Mouse (Mus musculus): ENCODE measurements around the gene Uhrf1bp1. TPM values are rescaled to one million over a fixed set of nuclear protein-coding genes. Genes with fewer than 3 reads are reported as not detected.
A peak's percentile ranks its signal among the peaks of the same experiment; 100 is the strongest.

The Uhrf1bp1 gene
- polyA plus RNA-seq (2012; rRNA removed), result 2.2 and 3.5 TPM in 2 replicates

DNA sequence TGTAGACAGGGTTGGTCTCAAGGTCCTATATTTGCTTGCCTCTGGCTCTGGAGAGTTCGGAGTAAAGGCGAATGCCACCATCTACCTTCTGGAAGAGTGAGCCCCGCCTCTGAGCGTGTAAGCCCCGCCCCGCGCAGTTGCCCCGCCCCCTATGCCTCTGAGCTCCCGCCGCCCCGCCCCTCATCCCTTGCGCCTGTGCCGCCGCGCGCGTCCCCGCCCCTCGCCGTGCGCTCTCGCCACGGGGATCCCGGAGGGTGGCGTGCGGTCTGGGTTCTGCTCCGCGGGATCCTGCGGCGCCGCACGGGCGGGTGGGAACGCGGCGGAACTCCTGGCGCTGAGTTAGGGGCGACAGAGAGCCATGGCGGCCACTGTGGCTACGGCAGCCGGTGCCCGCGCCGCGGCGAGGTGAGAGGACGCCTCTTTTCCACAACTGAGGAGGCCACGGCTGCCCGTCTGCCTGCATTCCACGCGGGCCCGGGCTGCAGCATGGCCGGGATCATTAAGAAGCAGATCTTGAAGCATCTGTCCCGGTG lies at the start of gene Uhrf1bp1:
Gene Uhrf1bp1 (plus strand): TSS at position 177 of the 533 bp plus-strand sequence.
- DNase-seq (ENCODE audit: low read depth, low spot score), result peak; percentile 27
- WGBS, result under 1% methylated on average over 54 of the region's 54 CpGs

GRCm38 (mm10) chr17:27807542-27808078 lies 48.6 kb upstream of the Uhrf1bp1 start:
- no peak for DNase-seq (ENCODE audit: low read depth, low spot score)
- WGBS, result 31% methylated on average over 2 of the region's 2 CpGs

GRCm38 (mm10) chr17:27810569-27811331 lies 45.5 kb upstream of the Uhrf1bp1 start:
- WGBS, result 27% methylated on average over 16 of the region's 16 CpGs
- no peak for DNase-seq (ENCODE audit: low read depth, low spot score)

DNA sequence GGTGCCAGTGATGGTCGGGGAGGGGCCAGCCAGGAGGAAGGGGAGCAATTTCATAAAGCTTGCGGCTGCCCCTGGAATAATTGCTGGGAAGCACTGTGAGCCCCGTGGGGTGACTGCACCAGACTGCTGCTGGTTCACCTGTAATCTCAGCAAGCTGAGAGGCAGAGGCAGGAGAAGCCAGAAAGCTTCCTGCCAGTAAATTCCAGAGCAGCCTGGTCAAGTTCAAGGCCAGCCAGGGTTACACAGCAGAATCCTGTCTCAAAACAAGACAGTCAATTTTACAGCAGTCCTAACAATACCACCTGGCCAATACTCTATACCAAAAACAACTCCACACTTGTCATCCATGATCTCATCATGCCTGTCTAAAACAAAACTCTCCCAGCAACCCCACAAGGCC lies 44.3 kb upstream of the Uhrf1bp1 start:
- no peak for DNase-seq (ENCODE audit: low read depth, low spot score)
- WGBS, result 31% methylated on average over 3 of the region's 3 CpGs

GRCm38 (mm10) chr17:27814606-27815005 lies 41.6 kb upstream of the Uhrf1bp1 start:
- no peak for DNase-seq (ENCODE audit: low read depth, low spot score)

DNA sequence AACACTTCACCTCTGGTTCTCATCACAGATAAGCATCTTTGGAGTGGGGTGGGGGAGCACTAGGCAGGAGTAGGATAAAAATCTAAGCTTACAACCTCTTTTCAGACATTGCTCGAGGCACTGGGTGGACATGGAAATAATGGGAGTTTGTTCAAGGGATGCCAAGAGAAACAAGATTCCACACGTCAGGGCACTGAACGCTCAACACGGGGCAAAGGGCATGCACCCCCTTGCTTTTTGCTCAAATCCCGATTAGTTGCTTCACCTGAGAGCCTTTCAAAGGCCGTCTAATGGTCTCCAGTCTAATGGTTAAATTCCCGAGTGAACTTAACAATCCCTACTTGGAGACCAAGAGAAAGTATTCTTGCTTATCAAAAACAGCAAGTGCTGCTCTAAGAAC lies 37.2 kb upstream of the Uhrf1bp1 start:
- no peak for DNase-seq (ENCODE audit: low read depth, low spot score)
- 4% methylated on average over 7 of the region's 7 CpGs for WGBS

DNA sequence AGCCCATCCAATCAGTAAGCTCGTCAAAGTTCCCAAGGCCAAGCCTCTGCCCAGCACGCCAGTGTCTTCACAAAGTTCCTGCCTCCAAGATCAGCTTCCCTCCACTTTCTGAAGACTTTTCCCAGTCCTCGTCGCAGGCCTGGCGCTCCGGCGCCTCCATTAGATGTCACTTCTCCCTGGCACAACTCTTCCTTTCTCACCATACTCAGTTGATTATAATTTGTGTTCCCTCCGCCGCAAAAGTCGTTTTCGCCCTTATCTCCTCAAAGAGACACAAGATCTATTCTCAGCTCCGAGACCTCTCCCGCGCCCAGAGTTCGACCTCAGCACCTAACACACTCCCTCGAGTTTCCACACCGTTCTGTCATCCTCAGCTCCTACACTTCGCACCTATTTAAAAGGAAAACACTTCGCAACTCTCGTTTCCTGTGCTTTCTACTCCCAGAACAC lies 36.7 kb upstream of the Uhrf1bp1 start:
- no peak for DNase-seq (ENCODE audit: low read depth, low spot score)
- WGBS, result under 1% methylated on average over 20 of the region's 20 CpGs

DNA sequence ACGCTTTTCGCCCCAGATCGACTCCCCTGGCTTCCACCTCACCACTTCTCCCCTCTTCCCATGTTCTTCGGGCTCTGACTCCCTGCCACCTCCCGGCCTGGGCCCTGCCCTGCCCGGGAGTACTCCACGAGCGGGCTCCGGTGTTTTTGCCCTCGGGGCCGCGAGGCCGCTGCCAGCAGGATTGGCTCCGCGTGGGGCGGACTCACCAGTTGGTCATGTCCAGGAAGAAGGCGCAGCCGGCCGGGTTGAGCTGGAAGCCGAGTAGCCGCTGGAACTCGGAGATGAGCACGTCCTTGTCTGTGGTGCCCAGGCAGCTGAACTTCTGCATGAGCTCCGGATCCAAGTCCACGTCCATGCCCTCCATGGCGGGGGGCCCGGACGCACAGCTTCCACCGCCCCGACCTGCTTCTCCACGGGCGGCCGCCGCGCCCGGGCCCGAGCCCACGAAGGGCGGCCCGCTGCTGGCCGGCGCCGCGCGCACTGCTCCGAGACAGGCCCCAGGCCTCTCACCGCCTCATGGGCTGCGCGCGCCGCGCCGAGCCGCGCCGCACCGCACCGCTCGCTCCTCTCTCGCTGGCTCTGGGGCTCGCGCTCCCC lies 36.2 kb upstream of the Uhrf1bp1 start:
- no peak for DNase-seq (ENCODE audit: low read depth, low spot score)

DNA sequence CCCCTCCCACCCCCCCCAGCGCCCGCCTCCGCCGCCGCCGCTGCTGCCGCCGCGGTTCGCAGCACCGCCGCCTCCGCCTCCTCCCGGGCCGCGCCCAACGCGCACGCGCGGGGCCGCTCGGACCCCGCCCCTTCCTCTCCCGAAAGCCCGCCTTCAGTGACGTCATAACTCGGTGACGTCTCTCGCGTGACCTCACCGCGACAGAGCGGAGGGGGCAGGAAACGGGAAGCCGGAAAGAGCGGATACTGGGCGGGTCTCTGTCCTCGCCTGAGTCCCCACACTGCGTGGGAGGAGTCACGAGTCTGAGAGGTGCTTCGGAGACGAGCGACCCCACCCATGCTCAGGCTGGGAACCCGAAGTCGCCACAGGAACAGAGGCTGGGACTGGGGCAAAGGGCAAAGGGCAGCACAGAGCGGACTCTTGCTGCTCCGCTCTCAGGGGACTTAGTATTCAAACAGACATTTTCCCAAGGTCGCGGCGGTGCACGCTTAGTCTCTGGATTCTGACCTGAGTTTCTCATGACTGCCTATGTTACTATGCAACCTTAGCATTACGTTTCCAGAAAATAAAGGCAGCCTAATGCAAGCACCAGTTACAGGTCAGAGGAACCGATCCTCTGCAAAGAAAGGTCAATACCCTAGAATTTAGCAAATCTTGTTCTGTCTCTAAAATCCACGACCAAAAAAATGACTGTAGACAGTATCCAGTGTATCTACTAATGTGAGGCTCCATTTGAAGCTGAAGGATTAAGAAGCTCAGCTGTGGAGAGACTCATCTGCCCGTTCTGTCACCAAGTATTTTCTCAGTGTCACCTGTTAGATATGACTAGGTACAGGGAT lies 35.5 kb upstream of the Uhrf1bp1 start, which contains the start of gene D17Wsu92e:
Gene D17Wsu92e (minus strand): TSS at position 81 of the 839 bp plus-strand sequence.
- DNase-seq (ENCODE audit: low read depth, low spot score), result peak; percentile 97
- WGBS, result under 1% methylated on average over 51 of the region's 56 CpGs

More for the DNA sequence above, 36.2 kb upstream of the Uhrf1bp1 start:
- under 1% methylated on average over 59 of the region's 62 CpGs for WGBS

DNA sequence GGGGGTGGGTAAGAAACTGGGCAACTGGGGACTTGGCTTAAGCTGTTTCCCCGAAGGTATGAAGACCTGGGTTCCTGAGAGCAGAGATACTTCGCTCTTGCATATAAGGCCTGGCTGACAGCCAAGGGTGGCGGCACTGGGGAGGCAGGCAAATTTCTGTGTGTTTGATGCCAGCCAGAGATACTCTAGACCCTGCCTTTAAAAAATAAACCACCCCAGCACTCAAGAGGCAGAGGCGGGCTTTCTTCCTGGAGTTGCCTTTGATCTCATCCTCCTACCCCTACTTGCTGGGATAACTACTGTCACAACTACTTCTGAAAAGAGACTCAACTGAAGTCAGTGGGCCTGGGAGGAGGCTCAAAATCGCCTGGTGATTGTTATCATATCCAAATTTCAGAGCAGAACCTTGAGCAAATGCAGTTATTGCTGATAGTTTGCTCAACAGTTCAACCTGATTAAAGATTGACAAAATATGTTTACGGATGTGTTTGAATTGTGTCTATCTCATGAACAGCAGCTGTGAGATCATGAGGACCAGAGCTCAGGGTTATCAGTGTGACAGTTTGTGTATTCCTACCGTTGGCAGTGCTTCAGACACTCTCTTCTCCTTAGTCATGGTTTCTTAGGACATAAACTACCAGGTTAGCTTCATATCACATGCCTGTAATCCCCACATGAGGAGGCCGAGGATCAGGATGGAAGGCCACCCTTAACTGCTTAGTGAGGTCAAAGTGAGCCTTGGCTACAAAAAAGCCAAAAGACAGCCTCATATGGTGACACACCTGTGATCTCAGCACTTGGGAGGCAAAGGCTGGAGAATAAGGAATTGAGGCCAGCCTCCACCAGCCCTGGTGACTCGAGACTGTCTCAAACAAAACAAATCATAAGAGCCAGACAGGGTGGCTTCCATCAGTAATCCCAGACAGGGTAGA lies 34.6 kb upstream of the Uhrf1bp1 start:
- WGBS, result 24% methylated on average over 9 of the region's 9 CpGs
- no peak for DNase-seq (ENCODE audit: low read depth, low spot score)

- DNase-seq (ENCODE audit: low read depth, low spot score), result no peak
- WGBS, result 85% methylated on average over 9 of the region's 9 CpGs
These were observed 32.9 kb upstream of the Uhrf1bp1 start for GRCm38 (mm10) chr17:27823142-27823905.

DNA sequence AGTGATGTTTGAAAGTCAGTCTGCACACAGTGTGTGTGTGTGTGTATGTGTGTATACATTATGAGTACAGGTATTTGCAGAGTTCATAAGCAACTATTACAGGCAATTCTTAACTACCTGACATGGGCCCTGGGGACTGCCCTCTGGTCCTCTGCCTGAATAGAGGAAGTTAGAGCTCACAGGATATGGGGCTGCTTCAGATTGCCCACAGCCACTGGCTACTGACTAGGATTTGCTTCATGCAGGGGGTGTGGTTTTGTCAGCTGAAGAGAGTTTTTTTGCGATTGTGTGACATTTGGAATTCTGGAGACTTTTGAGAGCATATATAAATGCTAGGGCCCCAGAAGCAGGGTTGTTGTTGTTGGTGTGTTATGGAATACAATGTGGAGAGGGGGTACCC lies 31.3 kb upstream of the Uhrf1bp1 start:
- WGBS, result 70% methylated on average over 1 of the region's 1 CpGs
- no peak for DNase-seq (ENCODE audit: low read depth, low spot score)

DNA sequence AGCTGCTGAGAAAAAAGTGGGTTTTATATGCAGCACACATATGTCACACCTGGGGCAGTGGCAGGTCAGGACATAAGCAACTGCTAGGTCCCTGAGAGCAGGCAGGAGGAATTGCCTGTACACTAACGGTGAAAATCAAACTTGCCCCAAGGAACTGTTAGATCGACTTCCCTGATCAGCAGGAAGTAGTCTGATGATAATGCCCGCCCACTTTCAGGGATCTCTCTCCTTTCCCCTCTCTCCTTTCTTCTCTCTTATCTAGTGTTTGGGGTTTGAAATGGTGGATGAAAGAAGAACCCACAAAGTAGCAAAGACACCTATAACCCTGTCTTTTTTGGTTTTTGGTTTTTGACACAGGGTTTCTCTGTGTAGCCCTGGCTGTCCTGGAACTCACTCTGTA lies 30.7 kb upstream of the Uhrf1bp1 start:
- DNase-seq (ENCODE audit: low read depth, low spot score), result no peak
- WGBS, result 21% methylated on average over 3 of the region's 3 CpGs

DNA sequence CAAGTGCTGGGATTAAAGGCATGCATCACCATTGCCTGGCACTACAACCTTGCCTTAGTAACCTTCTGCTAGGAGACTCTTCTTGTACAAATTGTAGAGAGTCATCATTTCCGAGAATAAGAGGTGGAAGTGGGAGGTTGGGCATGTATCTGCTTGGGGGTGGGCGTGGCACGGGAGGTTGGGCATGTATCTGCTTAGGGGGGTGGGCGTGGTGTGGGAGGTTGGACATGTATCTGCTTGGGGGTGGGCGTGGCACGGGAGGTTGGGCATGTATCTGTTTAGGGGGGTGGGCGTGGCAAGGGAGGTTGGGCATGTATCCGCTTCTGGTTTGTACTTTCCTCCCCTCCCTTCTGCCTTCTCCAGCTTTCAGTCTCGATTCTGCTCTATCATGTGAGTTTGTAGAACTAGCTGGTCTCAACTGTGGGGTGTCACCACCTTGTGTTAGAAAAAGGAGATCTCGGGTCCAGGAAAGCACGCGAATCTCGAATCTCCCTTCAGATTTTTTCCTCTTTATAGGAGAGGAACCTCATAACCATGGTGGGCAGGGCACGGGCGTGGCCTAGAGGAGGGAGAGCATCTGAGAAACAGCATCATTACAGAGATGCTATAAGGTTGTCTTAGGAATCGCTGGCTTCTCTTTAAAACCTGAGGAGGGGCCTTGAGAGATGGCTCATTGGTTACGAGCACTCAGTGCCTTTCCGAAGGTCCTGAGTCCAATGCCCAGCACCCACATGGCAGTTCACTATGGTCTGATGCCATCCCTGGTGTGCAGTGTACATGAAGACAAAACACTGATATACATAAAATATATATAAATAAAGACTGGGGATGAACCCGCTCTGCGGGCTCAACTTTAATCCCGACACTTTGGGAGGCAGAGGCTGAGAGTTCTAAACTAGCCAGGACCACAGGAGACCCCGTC lies 30.0 kb upstream of the Uhrf1bp1 start:
- no peak for DNase-seq (ENCODE audit: low read depth, low spot score)
- 3% methylated on average over 22 of the region's 22 CpGs for WGBS

DNA sequence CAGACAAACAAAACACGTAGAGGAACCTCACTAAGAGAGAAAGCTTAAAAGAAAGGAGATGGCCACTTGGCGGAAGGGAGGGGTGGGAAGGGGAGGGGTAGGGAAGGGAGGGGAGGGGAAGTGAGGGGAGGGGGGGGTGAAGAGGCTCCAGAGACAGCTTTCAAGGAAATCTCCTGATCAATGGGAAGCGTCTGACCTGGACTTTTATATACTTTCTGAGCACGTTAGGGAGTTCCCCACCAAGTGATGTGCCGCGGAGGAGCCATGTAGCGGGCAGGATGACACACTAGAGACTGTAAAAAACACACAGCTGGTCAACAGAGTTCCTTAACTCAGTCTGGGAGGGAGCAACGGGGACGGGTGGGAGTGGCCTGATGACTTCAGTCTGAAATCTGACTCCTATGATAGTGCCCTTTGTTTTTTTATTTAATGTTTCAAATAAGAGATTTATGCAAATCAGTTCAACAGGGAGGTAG lies 29.3 kb upstream of the Uhrf1bp1 start:
- under 1% methylated on average over 8 of the region's 9 CpGs for WGBS
- no peak for DNase-seq (ENCODE audit: low read depth, low spot score)

DNA sequence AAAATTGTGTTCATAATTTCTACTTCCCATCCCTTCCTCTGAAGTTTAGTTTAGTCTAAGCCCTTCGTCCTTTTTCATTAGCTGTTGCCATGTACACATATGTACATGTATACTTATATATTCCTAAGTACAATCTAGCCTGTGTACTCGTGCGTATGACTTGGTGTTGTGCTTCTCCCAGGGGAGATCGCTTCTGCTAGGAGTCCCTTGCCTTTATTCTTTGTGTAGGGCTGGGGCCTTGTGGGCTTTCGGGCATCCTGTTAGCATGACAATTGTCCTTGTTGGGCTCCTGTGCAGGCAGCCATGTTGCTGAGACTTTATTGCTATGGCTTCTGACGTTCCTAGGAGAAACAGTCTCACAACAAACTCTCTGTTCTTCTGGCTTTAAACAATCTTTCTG lies 28.7 kb upstream of the Uhrf1bp1 start:
- 56% methylated on average over 6 of the region's 6 CpGs for WGBS
- no peak for DNase-seq (ENCODE audit: low read depth, low spot score)

GRCm38 (mm10) chr17:27830411-27830810 lies 25.8 kb upstream of the Uhrf1bp1 start:
- 61% methylated on average over 7 of the region's 7 CpGs for WGBS
- DNase-seq (ENCODE audit: low read depth, low spot score), result no peak
